Comparison of ENCODE assay signal across 7 mouse cellular contexts in the genomic region with DNA sequence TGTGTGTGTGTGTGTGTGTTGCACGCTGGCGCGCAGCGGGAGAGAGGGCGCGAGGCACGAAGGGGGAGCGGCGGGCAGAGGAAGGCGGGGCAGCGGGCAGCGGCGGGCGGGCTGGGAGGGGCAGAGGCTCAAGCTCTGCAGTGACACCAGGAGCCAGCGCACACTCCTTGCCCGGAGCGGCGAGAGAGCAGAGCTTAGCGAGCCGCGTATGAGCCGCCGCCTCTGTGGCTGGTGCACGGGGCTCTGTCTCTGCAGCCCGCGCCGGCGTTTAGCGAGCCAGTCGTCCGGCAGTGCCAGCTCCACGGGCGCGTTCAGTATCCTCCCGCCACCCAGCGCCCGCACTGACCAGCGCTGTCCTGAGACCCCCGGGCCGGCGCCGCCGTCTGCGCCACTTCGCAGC. TPM values are rescaled to one million over a fixed set of nuclear protein-coding genes. Genes with fewer than 3 reads are reported as not detected.
DNase-seq lines count a peak whose midpoint lies in the region; ATAC-seq and TF ChIP-seq lines count a peak whose summit lies in the region.

A gene (plus strand): TSS at position 140 of the 400 bp plus-strand sequence.

- peak within 1 kb of the TSS; percentile 78 for H3K9ac ChIP-seq in embryonic facial prominence, embryonic 12.5 days
- no peak within 1 kb of the TSS for H3K9ac ChIP-seq in liver, adult 2 months (ENCODE audit: low read depth, low read length)
- peak within 1 kb of the TSS; percentile 51 for H3K9ac ChIP-seq in midbrain, postnatal 0 days (replicated peaks; ENCODE audit: low read length, poor library complexity, severe bottlenecking)

- ATAC-seq in embryonic facial prominence, embryonic 12.5 days (ENCODE audit: insufficient number of reproducible peaks, insufficient read depth, low FRiP score, low TSS enrichment): peak; percentile 90
- ATAC-seq in midbrain, postnatal 0 days (ENCODE audit: low FRiP score): peak; percentile 88

- TF ChIP-seq POLR2A in bone marrow, adult 2 months (IDR thresholded peaks at IDR 0.05; ENCODE audit: borderline replicate concordance, control insufficient read depth, low read depth, low read length): peak; percentile 54; the same call in 1 of the 2 replicates
- no peak for TF ChIP-seq POLR2A in liver, adult 2 months (IDR thresholded peaks at IDR 0.05; ENCODE audit: extremely low read depth, insufficient read depth, low read length)

- H3K79me2 ChIP-seq in liver, adult 2 months (ENCODE audit: control insufficient read depth, insufficient read depth, low read length): no peaks in the 10 kb centered on the region

- peak; percentile 85 for DNase-seq in heart, embryonic 10.5 days (ENCODE audit: low spot score)
- peak; percentile 42 for DNase-seq in kidney, adult 9 months
- DNase-seq in liver, adult 2 months (ENCODE audit: extremely low read depth, low read depth, low spot score): no peak
- peak; percentile 75 for DNase-seq in midbrain, postnatal 0 days (ENCODE audit: low spot score)
- peak; percentile 7 to 21 for DNase-seq in spleen, postnatal 14 days (ENCODE audit: low spot score in 2 of 2)

- no peaks in the 10 kb centered on the region for H3K36me3 ChIP-seq in embryonic facial prominence, embryonic 12.5 days
- H3K36me3 ChIP-seq in heart, embryonic 10.5 days: no peaks in the 10 kb centered on the region
- no peaks in the 10 kb centered on the region for H3K36me3 ChIP-seq in liver, adult 2 months (ENCODE audit: control insufficient read depth, insufficient read depth, low read length)
- H3K36me3 ChIP-seq in midbrain, postnatal 0 days (ENCODE audit: insufficient read depth, low read length): no peaks in the 10 kb centered on the region

- TF ChIP-seq CTCF in bone marrow, adult 2 months (IDR thresholded peaks at IDR 0.05; ENCODE audit: control insufficient read depth, insufficient read depth, low read length): no peak
- TF ChIP-seq CTCF in liver, adult 2 months (IDR thresholded peaks at IDR 0.05; ENCODE audit: low read depth, low read length): no peak
- TF ChIP-seq CTCF in midbrain, postnatal 0 days (IDR thresholded peaks at IDR 0.05): no peak

- no peaks in the 10 kb centered on the region for H3K9me3 ChIP-seq in embryonic facial prominence, embryonic 12.5 days
- no peaks in the 10 kb centered on the region for H3K9me3 ChIP-seq in heart, embryonic 10.5 days
- no peaks in the 10 kb centered on the region for H3K9me3 ChIP-seq in midbrain, postnatal 0 days (ENCODE audit: low read length)

- H3K4me2 ChIP-seq in embryonic facial prominence, embryonic 12.5 days (replicated peaks): peak within 1 kb of the TSS; percentile 89
- peak within 1 kb of the TSS; percentile 98 for H3K4me2 ChIP-seq in midbrain, postnatal 0 days (ENCODE audit: low read depth, low read length, poor library complexity, severe bottlenecking)

- no peaks in the 10 kb centered on the region; the same call in 1 of the 2 replicates for H3K4me1 ChIP-seq in bone marrow, adult 2 months (ENCODE audit: control insufficient read depth, insufficient read depth, low read length)
- H3K4me1 ChIP-seq in embryonic facial prominence, embryonic 12.5 days: peaks cover 7% of the 10 kb centered on the region; the same call in 1 of the 2 replicates
- peaks cover 9% of the 10 kb centered on the region for H3K4me1 ChIP-seq in heart, embryonic 10.5 days
- peaks cover 2% of the 10 kb centered on the region; the same call in 1 of the 2 replicates for H3K4me1 ChIP-seq in liver, adult 2 months (ENCODE audit: control insufficient read depth, insufficient read depth, low read length)
- H3K4me1 ChIP-seq in midbrain, postnatal 0 days (ENCODE audit: insufficient read depth, low read length): 0 out of 2 replicates have a peak, but pooled peaks cover 4% of the 10 kb centered on the region

- H3K4me3 ChIP-seq in bone marrow, adult 2 months (replicated peaks; ENCODE audit: control insufficient read depth, low read depth, low read length): peak within 1 kb of the TSS; percentile 43
- peak within 1 kb of the TSS; percentile 69 for H3K4me3 ChIP-seq in embryonic facial prominence, embryonic 12.5 days
- peak within 1 kb of the TSS; percentile 73 for H3K4me3 ChIP-seq in heart, embryonic 10.5 days
- H3K4me3 ChIP-seq in liver, adult 2 months (ENCODE audit: insufficient read depth, low read depth, low read length): peak within 1 kb of the TSS; percentile 25; the same call in 1 of the 2 replicates
- H3K4me3 ChIP-seq in midbrain, postnatal 0 days (ENCODE audit: low read depth, low read length): peak within 1 kb of the TSS; percentile 57

- H3K27me3 ChIP-seq in embryonic facial prominence, embryonic 12.5 days: no peaks in the 10 kb centered on the region
- peaks cover 14% of the 10 kb centered on the region for H3K27me3 ChIP-seq in heart, embryonic 10.5 days (ENCODE audit: insufficient read depth, poor library complexity, severe bottlenecking)
- H3K27me3 ChIP-seq in liver, adult 2 months (ENCODE audit: control insufficient read depth, insufficient read depth, low read length): peaks cover 12% of the 10 kb centered on the region; the same call in 1 of the 2 replicates
- H3K27me3 ChIP-seq in midbrain, postnatal 0 days (ENCODE audit: insufficient read depth, low read length): no peaks in the 10 kb centered on the region

- H3K27ac ChIP-seq in bone marrow, adult 2 months (ENCODE audit: control insufficient read depth, insufficient read depth, low read depth, low read length, poor library complexity): no peak within 1 kb of the TSS; the same call in 1 of the 2 replicates
- H3K27ac ChIP-seq in embryonic facial prominence, embryonic 12.5 days: peak within 1 kb of the TSS; percentile 72
- H3K27ac ChIP-seq in heart, embryonic 10.5 days: peak within 1 kb of the TSS; percentile 84
- no peak within 1 kb of the TSS for H3K27ac ChIP-seq in liver, adult 2 months (replicated peaks; ENCODE audit: insufficient read depth, low read depth, low read length)
- no peak within 1 kb of the TSS for H3K27ac ChIP-seq in midbrain, postnatal 0 days (ENCODE audit: low read depth, low read length)

- under 1% methylated on average over 35 of the region's 45 CpGs for WGBS in bone marrow, adult 2 months
- under 1% methylated on average over 30 of the region's 45 CpGs for WGBS in embryonic facial prominence, embryonic 12.5 days
- 0% methylated on average over 31 of the region's 45 CpGs for WGBS in heart, embryonic 10.5 days
- under 1% methylated on average over 40 of the region's 45 CpGs for WGBS in liver, adult 2 months
- WGBS in midbrain, postnatal 0 days: under 1% methylated on average over 31 of the region's 45 CpGs

RNA-seq across cellular contexts. Expression of the gene that starts here (rescaled TPM):
- 0.50 and 1.0 TPM in 2 replicates for polyA plus RNA-seq in bone marrow, adult 2 months (2011; ENCODE audit: insufficient read depth, insufficient read length, low replicate concordance, missing spikeins)
- polyA plus RNA-seq in embryonic facial prominence, embryonic 12.5 days (2016; fragmentation: Nextera tagmentation; extraction: Ambion mirVana): 12.0 and 13.4 TPM in 2 replicates
- polyA plus RNA-seq in heart, embryonic 10.5 days (2016; fragmentation: Nextera tagmentation; extraction: Ambion mirVana): 4.1 and 8.9 TPM in 2 replicates
- 0.46 TPM in 1 of 2 replicates, not detected in the other for total RNA-seq in liver, adult 2 months (2014; rRNA removed)
- polyA plus RNA-seq in liver, adult 2 months (2012; rRNA removed): not detected in 2 replicates
- 14.0 and 30.2 TPM in 2 replicates for total RNA-seq in midbrain, postnatal 0 days (2014; rRNA removed)
- polyA plus RNA-seq in midbrain, postnatal 0 days (2015; fragmentation: Nextera tagmentation; extraction: Ambion mirVana): 2.4 and 3.2 TPM in 2 replicates

Comparison
In these comparisons a context has a peak if more than half of its experiments do, and no peak if none do; other contexts are left out.
1. RNA of the gene that starts here (total RNA-seq): 14.0 to 30.2 TPM in midbrain, postnatal 0 days; 0.46 TPM in liver, adult 2 months; every median in the first group is over 10 times any median in the second.
2. H3K27ac ChIP-seq: peak in embryonic facial prominence, embryonic 12.5 days (single experiment) and heart, embryonic 10.5 days (single experiment); none in bone marrow, adult 2 months (single experiment), liver, adult 2 months (single experiment) and midbrain, postnatal 0 days (single experiment).
3. Peak in every context shown above with its lines, with median percentiles within 50 percentile points of each other: H3K4me3 ChIP-seq.